Mouse (Mus musculus): ENCODE measurements around the gene Fgfr3. TPM values are rescaled to one million over a fixed set of nuclear protein-coding genes. Genes with fewer than 3 reads are reported as not detected.

The Fgfr3 gene
- total RNA-seq, 2 experiments from 2014 or later, result not detected

DNA sequence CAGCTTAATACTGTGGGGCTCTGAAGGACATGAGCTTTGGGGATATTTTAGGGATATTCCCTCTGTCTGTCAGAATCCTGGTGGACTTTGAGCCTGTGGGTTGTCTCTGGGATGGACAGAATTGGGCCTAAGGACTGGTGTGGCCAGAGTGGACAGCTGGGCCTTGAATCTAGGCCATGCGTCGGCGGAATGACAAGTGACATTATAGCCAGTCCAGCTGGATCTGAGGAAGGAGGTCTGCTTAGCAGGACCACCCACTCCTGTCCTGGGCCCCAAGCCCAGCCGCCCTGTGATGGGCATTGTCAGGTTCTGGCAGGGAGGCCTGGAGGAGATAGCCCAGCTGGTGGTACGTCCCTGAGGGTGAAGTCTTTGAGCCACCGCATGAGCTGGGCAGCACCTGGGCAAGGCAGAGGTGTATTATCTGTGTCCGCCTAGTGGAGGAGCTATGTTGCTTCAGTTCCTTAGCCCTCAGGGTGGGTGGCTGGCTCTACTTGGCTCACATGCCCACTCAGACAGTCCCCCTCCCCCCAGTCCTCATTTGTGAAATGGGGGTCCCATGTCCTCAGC lies 4.7 kb downstream of the Fgfr3 start:
- no peak for ATAC-seq (replicated peaks; ENCODE audit: poor library complexity, severe bottlenecking)

GRCm38 (mm10) chr5:33726891-33727290 lies 5.4 kb downstream of the Fgfr3 start:
- no peak for ATAC-seq (replicated peaks; ENCODE audit: poor library complexity, severe bottlenecking)

DNA sequence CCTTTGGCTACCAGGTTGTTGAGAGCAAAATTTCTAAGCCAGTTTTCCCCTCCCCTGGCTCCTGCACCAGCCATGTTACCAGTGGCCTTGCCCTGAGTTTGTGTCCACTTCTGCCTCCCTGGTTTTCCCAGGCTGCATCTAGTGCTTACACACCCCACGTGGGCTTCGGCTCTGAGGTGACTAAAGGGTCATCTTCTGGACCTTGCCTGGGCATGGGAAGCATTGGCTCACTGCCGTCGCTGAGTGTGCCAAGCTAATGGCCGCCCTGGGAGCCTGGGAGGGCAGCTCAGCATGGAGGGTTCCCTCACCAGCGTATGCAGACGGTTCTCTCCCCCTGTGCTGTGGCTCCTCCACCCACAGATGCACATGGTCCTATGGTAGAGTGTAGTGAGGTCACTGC lies 7.4 kb downstream of the Fgfr3 start:
- no peak for ATAC-seq (replicated peaks; ENCODE audit: poor library complexity, severe bottlenecking)

DNA sequence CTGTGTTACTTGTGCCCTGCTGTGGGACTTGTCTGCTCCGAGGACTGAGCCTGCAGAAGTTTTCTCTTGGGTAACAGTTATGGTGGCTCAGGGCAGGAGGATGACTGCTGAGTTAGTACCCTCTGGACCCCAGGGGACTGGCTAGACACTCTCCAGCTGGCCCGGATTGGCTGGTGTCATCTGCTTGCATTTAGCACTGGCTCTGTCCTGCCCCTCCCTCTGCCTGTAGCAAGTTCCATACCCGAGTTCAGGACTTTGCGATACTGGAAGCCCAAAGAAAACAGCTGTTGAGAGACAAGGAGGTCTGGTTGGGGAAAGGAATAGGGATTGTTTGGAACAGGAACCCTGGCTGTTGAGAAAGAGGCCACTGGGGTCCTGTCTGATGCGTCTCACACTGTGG lies 9.0 kb downstream of the Fgfr3 start:
- ATAC-seq (replicated peaks; ENCODE audit: poor library complexity, severe bottlenecking), result no peak

DNA sequence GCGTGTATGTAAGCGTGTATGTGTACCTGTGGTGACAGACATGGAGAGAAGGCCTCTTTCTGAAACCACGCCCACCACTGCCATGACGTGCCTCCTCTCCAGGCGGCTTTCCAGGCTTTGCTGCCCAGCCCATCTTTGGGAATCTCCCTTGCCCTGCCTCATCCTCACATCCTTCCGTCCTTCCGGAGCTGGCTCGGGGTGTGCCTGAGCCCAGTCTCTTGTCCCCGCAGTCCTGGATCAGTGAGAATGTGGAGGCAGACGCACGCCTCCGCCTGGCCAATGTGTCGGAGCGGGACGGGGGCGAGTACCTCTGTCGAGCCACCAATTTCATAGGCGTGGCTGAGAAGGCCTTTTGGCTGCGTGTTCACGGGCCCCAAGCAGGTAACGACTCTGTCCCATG lies 9.6 kb downstream of the Fgfr3 start:
- ATAC-seq (replicated peaks; ENCODE audit: poor library complexity, severe bottlenecking), result no peak

- no peak for ATAC-seq (replicated peaks; ENCODE audit: poor library complexity, severe bottlenecking)
Measured at GRCm38 (mm10) chr5:33733837-33734236, 12.4 kb downstream of the Fgfr3 start.

DNA sequence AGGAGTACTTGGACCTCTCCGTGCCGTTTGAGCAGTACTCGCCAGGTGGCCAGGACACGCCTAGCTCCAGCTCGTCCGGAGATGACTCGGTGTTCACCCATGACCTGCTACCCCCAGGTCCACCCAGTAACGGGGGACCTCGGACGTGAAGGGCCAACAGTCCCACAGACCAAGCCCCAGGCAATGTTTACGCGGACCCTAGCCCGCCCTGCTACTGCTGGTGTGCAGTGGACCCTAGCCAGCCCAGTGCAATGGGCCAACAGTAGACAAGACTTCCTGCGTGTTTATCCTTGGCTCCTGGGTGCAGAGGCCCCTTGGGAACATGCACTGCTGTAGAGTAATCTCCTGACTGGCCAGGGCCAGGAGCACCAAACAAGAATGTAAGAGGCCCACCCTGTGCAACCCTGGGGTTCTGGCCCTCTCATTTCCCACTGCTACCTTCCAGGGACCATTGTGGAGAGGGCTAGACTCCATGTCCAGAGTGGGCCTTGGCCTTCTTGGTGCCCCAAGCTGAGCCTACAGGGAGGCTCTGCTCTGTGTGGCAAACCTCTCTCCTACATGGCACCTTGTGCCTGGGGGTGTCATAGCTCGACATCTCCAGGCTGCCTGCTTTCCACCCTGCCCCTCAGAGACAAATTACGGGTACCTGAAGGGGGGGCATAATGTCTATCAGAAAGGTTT lies 14.1 kb downstream of the Fgfr3 start:
- no peak for ATAC-seq (replicated peaks; ENCODE audit: poor library complexity, severe bottlenecking)

GRCm38 (mm10) chr5:33736230-33736629 lies 14.8 kb downstream of the Fgfr3 start:
- ATAC-seq (replicated peaks; ENCODE audit: poor library complexity, severe bottlenecking), result no peak

GRCm38 (mm10) chr5:33737903-33738321 lies 16.4 kb downstream of the Fgfr3 start:
- ATAC-seq (replicated peaks; ENCODE audit: poor library complexity, severe bottlenecking), result peak; percentile 61

- ATAC-seq (replicated peaks; ENCODE audit: poor library complexity, severe bottlenecking), result no peak
Measured at GRCm38 (mm10) chr5:33738341-33738740, 16.9 kb downstream of the Fgfr3 start.

DNA sequence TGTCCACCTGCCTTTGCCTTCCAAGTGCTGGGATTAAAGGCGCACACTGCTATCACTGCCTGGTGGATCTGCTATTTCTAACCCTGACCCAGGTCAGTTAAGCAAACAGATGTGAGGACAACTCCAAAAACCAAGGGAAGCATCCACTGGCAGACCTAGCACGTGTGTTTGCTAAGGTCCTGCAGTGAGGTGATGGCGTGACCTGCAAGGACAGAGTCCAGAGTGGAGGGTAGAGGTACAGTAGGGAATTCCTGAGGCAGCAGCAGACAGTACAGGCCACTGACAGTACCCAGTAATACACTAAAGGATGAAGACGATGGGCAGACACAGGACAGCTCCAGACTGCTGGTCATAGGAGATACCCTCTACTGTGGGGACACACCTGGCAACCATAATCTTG lies 19.1 kb downstream of the Fgfr3 start:
- ATAC-seq (replicated peaks; ENCODE audit: poor library complexity, severe bottlenecking), result no peak

DNA sequence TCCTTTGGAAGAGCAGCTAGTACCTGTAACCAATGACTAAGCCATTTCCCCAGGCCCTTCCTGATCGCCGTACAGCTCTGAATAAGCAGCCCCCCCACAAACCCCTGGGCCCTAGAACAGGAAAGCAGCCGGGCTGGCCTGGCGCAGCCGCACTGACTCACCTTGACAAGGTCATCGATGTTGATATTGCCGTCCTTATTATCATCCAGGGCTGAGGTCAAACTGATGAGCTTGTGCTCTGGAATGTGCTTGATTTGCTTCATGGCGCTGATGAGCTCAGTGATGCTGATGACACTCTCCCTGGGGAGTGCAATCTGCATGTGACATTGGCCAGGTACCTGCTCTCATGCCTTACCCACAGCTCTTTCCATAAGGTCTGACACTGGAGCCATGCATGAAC lies 22.0 kb downstream of the Fgfr3 start:
- no peak for ATAC-seq (replicated peaks; ENCODE audit: poor library complexity, severe bottlenecking)

- no peak for ATAC-seq (replicated peaks; ENCODE audit: poor library complexity, severe bottlenecking)
Measured at GRCm38 (mm10) chr5:33777195-33777594, 55.7 kb downstream of the Fgfr3 start.

- no peak for ATAC-seq (replicated peaks; ENCODE audit: poor library complexity, severe bottlenecking)
Measured at GRCm38 (mm10) chr5:33781964-33782344, 60.5 kb downstream of the Fgfr3 start.

DNA sequence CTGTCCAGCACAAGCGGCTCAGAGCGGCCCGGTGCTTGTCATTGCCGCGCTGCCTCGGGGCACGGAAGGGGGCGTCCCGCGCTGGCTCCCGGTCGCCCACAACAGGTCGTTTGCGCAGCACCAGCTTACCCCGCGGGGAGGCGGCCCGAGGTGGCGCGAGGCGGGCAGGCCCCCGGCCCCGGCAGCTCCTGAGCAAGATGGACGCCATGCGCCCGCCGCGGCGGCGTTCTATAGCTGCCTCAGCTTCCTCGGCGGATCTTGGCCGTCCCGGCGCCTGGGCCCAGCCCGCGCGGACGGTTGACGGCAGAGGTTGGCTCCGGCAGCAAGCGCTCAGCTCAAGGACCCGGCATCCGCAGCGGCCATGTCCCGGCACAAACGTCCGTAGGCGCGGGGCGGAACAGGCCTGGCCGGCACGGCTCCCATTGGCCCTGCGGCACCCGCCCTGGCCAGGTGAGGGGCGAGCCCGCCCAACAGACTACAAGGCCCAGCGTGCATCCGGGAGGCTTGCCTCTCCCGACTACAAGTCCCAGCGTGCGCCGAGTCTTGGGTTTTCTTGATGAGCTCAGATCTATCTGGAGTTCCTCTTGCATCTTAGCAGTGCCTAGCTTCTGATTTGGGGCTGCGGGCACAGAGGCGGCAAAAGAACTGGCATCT lies 61.0 kb downstream of the Fgfr3 start, which contains the start of gene Letm1:
Gene Letm1 (minus strand): TSS at position 473 of the 654 bp plus-strand sequence.
- peak; percentile 99 for ATAC-seq (replicated peaks; ENCODE audit: poor library complexity, severe bottlenecking)

DNA sequence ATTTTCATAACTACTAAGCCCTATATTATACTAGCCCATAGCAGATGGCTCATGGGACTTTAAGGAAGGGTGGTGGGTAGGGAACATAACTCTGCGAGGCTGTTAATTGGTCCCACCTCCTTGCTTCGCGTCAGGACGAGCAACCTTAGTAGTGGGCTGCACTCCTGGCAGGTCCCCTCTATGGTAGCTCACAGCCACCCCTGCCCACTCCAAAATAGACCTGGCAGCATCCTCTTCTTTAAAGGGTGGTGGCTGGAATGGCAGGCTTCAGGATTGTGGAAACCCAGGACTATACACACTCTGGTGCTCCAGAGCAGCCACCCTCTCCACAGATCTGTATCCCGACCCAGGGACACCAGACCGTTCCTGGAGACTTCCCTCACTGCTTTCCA lies 61.5 kb downstream of the Fgfr3 start:
- peak; percentile 15; the same call in 1 of the 2 replicates for ATAC-seq (replicated peaks; ENCODE audit: poor library complexity, severe bottlenecking)

Other genes starting within 250 kb of the Fgfr3 start
- gene Fam53a, start 92.0 kb upstream of the Fgfr3 start, total RNA-seq (2014; fragmentation: Nextera tagmentation), result 23.7 and 40.1 TPM in 2 replicates
- 15.7 and 16.1 TPM in 2 replicates for gene Fam53a, start 92.0 kb upstream of the Fgfr3 start, total RNA-seq (2017)
- 0.75 TPM in 1 of 2 replicates, not detected in the other for gene Gm9903, start 91.7 kb upstream of the Fgfr3 start, total RNA-seq (2014; fragmentation: Nextera tagmentation)
- 0.15 and 0.30 TPM in 2 replicates for gene Gm9903, start 91.7 kb upstream of the Fgfr3 start, total RNA-seq (2017)
- gene Slbp, start 69.1 kb upstream of the Fgfr3 start, total RNA-seq (2014; fragmentation: Nextera tagmentation), result 154 and 174 TPM in 2 replicates
- gene Slbp, start 69.1 kb upstream of the Fgfr3 start, total RNA-seq (2017), result 251 and 253 TPM in 2 replicates
- gene Tacc3, start 63.5 kb upstream of the Fgfr3 start, total RNA-seq (2014; fragmentation: Nextera tagmentation), result 79.1 and 81.0 TPM in 2 replicates
- gene Tacc3, start 63.5 kb upstream of the Fgfr3 start, total RNA-seq (2017), result 186 and 201 TPM in 2 replicates
- gene Tmem129, start 63.3 kb upstream of the Fgfr3 start, total RNA-seq (2014; fragmentation: Nextera tagmentation), result 15.0 and 27.7 TPM in 2 replicates
- gene Tmem129, start 63.3 kb upstream of the Fgfr3 start, total RNA-seq (2017), result 19.7 and 26.2 TPM in 2 replicates
- gene Letm1, start 61.1 kb downstream of the Fgfr3 start, total RNA-seq (2014; fragmentation: Nextera tagmentation), result 24.5 and 25.3 TPM in 2 replicates
- gene Letm1, start 61.1 kb downstream of the Fgfr3 start, total RNA-seq (2017), result 19.9 and 22.3 TPM in 2 replicates
- gene Nsd2, start 99.1 kb downstream of the Fgfr3 start, total RNA-seq (2014; fragmentation: Nextera tagmentation), result 108 and 109 TPM in 2 replicates
- gene Nsd2, start 99.1 kb downstream of the Fgfr3 start, total RNA-seq (2017), result 108 and 136 TPM in 2 replicates
- gene Nelfa, start 214.7 kb downstream of the Fgfr3 start, total RNA-seq (2014; fragmentation: Nextera tagmentation), result 38.0 and 44.6 TPM in 2 replicates
- gene Nelfa, start 214.7 kb downstream of the Fgfr3 start, total RNA-seq (2017), result 33.1 and 34.4 TPM in 2 replicates

Data from granulocyte monocyte progenitor cell, adult 5-6 weeks (primary cell).